Mouse (Mus musculus) central nervous system, embryonic 18 days (tissue): ENCODE results near the gene Gm49352. TPM values are rescaled to one million over a fixed set of nuclear protein-coding genes. Genes with fewer than 3 reads are reported as not detected.

Experiments used
- polyA plus RNA-seq: library from polyadenylated mRNA; depleted of rRNA; stranded (reverse); fragments of >200 nt; gene quantifications from 2 replicates; pipeline ENCODE4 v1.2.3, GENCODE M21; 2012; rRNA removed

Gm49352 gene
- not detected in 2 replicates for polyA plus RNA-seq

DNA sequence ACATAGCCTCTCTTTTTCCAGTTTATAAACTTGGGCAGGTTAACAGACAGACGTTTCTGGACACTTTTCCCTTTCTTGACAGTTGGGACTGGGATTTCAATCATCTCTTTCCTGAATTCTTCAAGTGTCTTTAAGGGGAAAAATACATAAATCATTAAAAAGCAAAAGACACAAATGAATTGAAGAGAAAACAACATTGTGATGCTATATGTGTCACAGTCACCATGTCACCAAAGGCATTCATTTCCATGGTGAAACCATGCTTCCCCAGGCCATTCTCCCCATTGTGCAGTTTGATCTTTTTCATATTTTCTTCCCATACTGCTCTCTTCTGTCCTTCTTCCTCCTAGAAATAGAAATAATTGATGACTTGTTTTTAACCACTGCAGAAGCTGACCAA lies at the start of gene Gm49352:
Gene Gm49352 (minus strand): TSS at position 101 of the 400 bp plus-strand sequence.

DNA sequence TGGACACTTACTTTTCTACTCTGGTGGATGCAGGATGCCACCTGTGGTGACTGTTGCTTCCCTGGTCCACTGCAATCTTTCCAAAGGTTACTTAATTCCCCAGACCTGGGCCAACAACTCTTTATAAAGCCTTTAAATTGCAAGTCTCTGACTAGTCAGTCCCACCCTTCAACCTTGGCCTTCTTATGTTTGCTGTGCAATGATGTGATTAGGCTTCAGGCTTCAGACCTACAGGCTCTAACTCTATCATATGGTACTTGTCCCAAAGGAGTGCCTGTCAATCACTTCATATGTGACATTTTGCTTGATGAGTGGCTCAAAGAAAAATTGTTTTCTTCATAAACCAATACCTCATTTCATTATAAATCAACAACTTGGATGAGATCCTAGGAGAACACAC lies 2.1 kb upstream of the Gm49352 start, which contains the start of gene Cts3:
Gene Cts3 (minus strand): TSS at position 101 of the 400 bp plus-strand sequence.

DNA sequence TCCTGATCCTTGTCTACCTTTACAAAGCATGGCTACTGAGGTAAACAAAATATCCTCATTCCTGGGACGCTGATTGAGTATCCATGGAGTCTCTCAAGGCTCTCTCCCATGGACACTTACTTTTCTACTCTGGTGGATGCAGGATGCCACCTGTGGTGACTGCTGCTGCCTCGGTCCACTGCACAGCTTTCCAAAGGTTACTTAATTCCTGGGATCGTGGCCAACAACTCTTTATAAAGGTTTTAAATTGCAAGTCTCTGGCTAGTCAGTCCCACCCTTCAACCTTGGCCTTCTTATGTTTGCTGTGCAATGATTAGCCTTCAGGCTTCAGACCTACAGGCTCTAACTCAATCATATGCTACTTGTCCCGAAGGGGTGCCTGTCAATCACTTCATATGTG lies 26.3 kb downstream of the Gm49352 start, which contains the start of gene Ctsm:
Gene Ctsm (minus strand): TSS at position 209 of the 400 bp plus-strand sequence.

Other genes with a start within 250 kb of the Gm49352 start
- gene Cts7, start 210.0 kb downstream of the Gm49352 start, polyA plus RNA-seq = not detected in 2 replicates
- gene Ctsm, start 26.3 kb downstream of the Gm49352 start, polyA plus RNA-seq = not detected in 2 replicates
- 0.05 TPM in 1 of 2 replicates, not detected in the other for gene Cts3, start 2.0 kb upstream of the Gm49352 start, polyA plus RNA-seq